Comparison of ENCODE assay signal across 13 mouse cellular contexts in genomic region chr16:37704461-37705155, GRCm38 (mm10). TPM values are rescaled to one million over a fixed set of nuclear protein-coding genes. Genes with fewer than 3 reads are reported as not detected.
DNase-seq lines count a peak whose midpoint lies in the region; ATAC-seq and TF ChIP-seq lines count a peak whose summit lies in the region.
"Had no signal": no experiment of that assay in that cellular context is flagged by ENCODE, and none has a peak within 500 bp of the region (broad histone marks: within the 10 kb centered on the region; RNA-seq: fewer than 3 reads in every experiment).

No protein-coding gene starts in this region.

- peak overlapping the region; percentile 88 for H3K27ac ChIP-seq in layer of hippocampus, adult 2 months
- H3K27ac ChIP-seq in MEL (ENCODE audit: control insufficient read depth, low read depth, low read length), result no peak overlapping the region
- no peak overlapping the region for H3K27ac ChIP-seq in kidney, embryonic 16.5 days (ENCODE audit: low read length)
- H3K27ac ChIP-seq: hindbrain, embryonic 13.5 days had no signal

- H3K4me3 ChIP-seq in layer of hippocampus, adult 2 months, result no peak overlapping the region; the same call in 1 of the 2 replicates
- H3K4me3 ChIP-seq in MEL (ENCODE audit: control insufficient read depth in 1 of 2, insufficient read depth in 1 of 2, low read depth in 2 of 2, low read length in 2 of 2), result no peak overlapping the region
- no peak overlapping the region for H3K4me3 ChIP-seq in kidney, embryonic 16.5 days (ENCODE audit: low read length)
- H3K4me3 ChIP-seq: hindbrain, embryonic 13.5 days had no signal

- H3K79me2 ChIP-seq in MEL (ENCODE audit: control insufficient read depth, insufficient read depth, low read length, poor library complexity), result no peaks in the 10 kb centered on the region

- H3K4me2 ChIP-seq in kidney, embryonic 16.5 days (replicated peaks; ENCODE audit: low read depth, low read length), result no peak overlapping the region
- H3K4me2 ChIP-seq: hindbrain, embryonic 13.5 days had no signal

- H3K4me1 ChIP-seq in MEL (ENCODE audit: control insufficient read depth in 1 of 2, insufficient read depth in 2 of 2, low read length in 2 of 2), result peaks cover 0 to 2% of the 10 kb centered on the region in 2 experiments; a peak in 1 of 4 replicates
- H3K4me1 ChIP-seq in kidney, embryonic 16.5 days (ENCODE audit: insufficient read depth, low read length), result no peaks in the 10 kb centered on the region

- peak; percentile 91 for ATAC-seq in frontal cortex, adult (ENCODE audit: low TSS enrichment)
- peak; percentile 69 for ATAC-seq in Patski
- no peak for ATAC-seq in kidney, embryonic 16.5 days (ENCODE audit: low FRiP score, low TSS enrichment)
- no peak for ATAC-seq in erythroid progenitor cell, adult 5-6 weeks (replicated peaks; ENCODE audit: low FRiP score, poor library complexity, severe bottlenecking)

- no peaks in the 10 kb centered on the region for H3K9me3 ChIP-seq in MEL (replicated peaks; ENCODE audit: insufficient read depth, low read length)
- H3K9me3 ChIP-seq in kidney, embryonic 16.5 days (ENCODE audit: low read length), result no peaks in the 10 kb centered on the region
- H3K9me3 ChIP-seq: hindbrain, embryonic 13.5 days had no signal

- POLR2A ChIA-PET in Patski (lab: Charles Lee), result no interaction called here

- TF ChIP-seq RAD21 in MEL (IDR thresholded peaks at IDR 0.05; ENCODE audit: low read depth, low read length), result no peak

- H3K27me3 ChIP-seq in MEL (ENCODE audit: control insufficient read depth in 1 of 2, insufficient read depth in 2 of 2, low read length in 2 of 2) (peaks cover 3% of the 10 kb centered on the region in 2 experiments; a peak in 3 of 4 replicates), Patski (no peaks in the 10 kb centered on the region)
- H3K27me3 ChIP-seq in kidney, embryonic 16.5 days (ENCODE audit: insufficient read depth, low read length), result no peaks in the 10 kb centered on the region
- H3K27me3 ChIP-seq: CH12.LX; hindbrain, embryonic 13.5 days had no signal

- 81% methylated on average over 9 of the region's 9 CpGs for WGBS in kidney, embryonic 16.5 days

- CTCF ChIA-PET in Patski (lab: Charles Lee), result interaction anchor here (0.9 to 1.8 kb wide), 4 partner anchors 13 to 79 kb away, joined by 3 to 4 read pairs (median 3); no protein-coding TSS in a partner anchor

- TF ChIP-seq CTCF in layer of hippocampus, adult 2 months (conservative IDR thresholded peaks at IDR 0.05), result no peak
- TF ChIP-seq CTCF in MEL (IDR thresholded peaks at IDR 0.05 in 2 of 3, conservative IDR thresholded peaks at IDR 0.05 in 1 of 3; ENCODE audit: control insufficient read depth in 1 of 3, insufficient read depth in 1 of 3, low read depth in 2 of 3, low read length in 3 of 3, poor library complexity in 1 of 3, severe bottlenecking in 1 of 3), result no peak
- no peak for TF ChIP-seq CTCF in Patski (IDR thresholded peaks at IDR 0.05)

- H3K9ac ChIP-seq in MEL (ENCODE audit: control insufficient read depth, low read depth, low read length, poor library complexity, severe bottlenecking), result no peak overlapping the region
- no peak overlapping the region for H3K9ac ChIP-seq in kidney, embryonic 16.5 days (replicated peaks; ENCODE audit: low read length)
- H3K9ac ChIP-seq: hindbrain, embryonic 13.5 days had no signal

- no peak for TF ChIP-seq POLR2A in MEL (IDR thresholded peaks at IDR 0.05; ENCODE audit: control insufficient read depth in 1 of 2, insufficient read depth in 1 of 2, low read depth in 1 of 2, low read length in 2 of 2, poor library complexity in 1 of 2)

- in situ Hi-C loops in Patski (cut with MboI; ENCODE audit: low pct_unique_long_range_greater_than_20kb), result no loop called here

- no peak for DNase-seq in frontal cortex, postnatal 10 days (ENCODE audit: low spot score in 2 of 2)
- DNase-seq in layer of hippocampus, adult 2 months (ENCODE audit: low spot score in 2 of 2), result peak; percentile 51 to 75
- no peak for DNase-seq in layer of hippocampus, postnatal 25 days (ENCODE audit: extremely low spot score in 1 of 2, low spot score in 1 of 2)
- DNase-seq in MEL (ENCODE audit: low read depth, low spot score) (peak; percentile 62), Patski (ENCODE audit: low read depth, low spot score) (no peak)
- DNase-seq: cerebellum, adult 18-20 months; gastrocnemius, postnatal 36 days; kidney, adult 8-10 months had no signal

- TF ChIP-seq EP300 in MEL (IDR thresholded peaks at IDR 0.05; ENCODE audit: low read depth in 1 of 2, low read length in 2 of 2), result 0 out of 4 replicates have a peak, but pooled peaks of 1 of the 2 experiments have one; percentile 18

- H3K36me3 ChIP-seq in MEL (ENCODE audit: control insufficient read depth in 1 of 2, insufficient read depth in 2 of 2, low read length in 2 of 2), result no peaks in the 10 kb centered on the region
- H3K36me3 ChIP-seq in kidney, embryonic 16.5 days (ENCODE audit: insufficient read depth, low read length), result no peaks in the 10 kb centered on the region
- H3K36me3 ChIP-seq: hindbrain, embryonic 13.5 days had no signal

TF ChIP-seq in MEL, 35 proteins besides CTCF, POLR2A, EP300 and RAD21:
- TF ChIP-seq GATA1 (IDR thresholded peaks at IDR 0.05; ENCODE audit: low read depth, low read length) (no peak), SIN3A (IDR thresholded peaks at IDR 0.05; ENCODE audit: low read length) (no peak), HCFC1 (IDR thresholded peaks at IDR 0.05; ENCODE audit: low read depth, low read length) (no peak), MAZ (IDR thresholded peaks at IDR 0.05; ENCODE audit: low read depth, low read length) (no peak)
TF ChIP-seq in MEL: peak in this region for 0.

RNA-seq across cellular contexts. Expression of gene Ndufb4, which starts 50.4 kb away (rescaled TPM):
- total RNA-seq in layer of hippocampus, adult 2 months (2021), result 10 to 100 TPM; 83.1 to 94.7 TPM
- total RNA-seq in layer of hippocampus, postnatal 25 days (2021), result 10 to 100 TPM; 77.3 to 82.8 TPM
- 41.1 and 48.0 TPM in 2 replicates for total RNA-seq in MEL (2012; rRNA removed)
- polyA plus RNA-seq in MEL (2012; ENCODE audit: insufficient read depth in 1 of 2, insufficient read length in 2 of 2, low read depth in 1 of 2, low replicate concordance in 2 of 2, missing spikeins in 1 of 2) (10 to 100 TPM in 1 of 2 experiments, not detected in 1; 28.9 TPM), Patski (2021) (32.2 TPM)
- 45.0 and 59.9 TPM in 2 replicates for polyA plus RNA-seq in kidney, embryonic 16.5 days (2015; fragmentation: Nextera tagmentation; extraction: Ambion mirVana)
- total RNA-seq in erythroid progenitor cell, adult 5-6 weeks (2015; ENCODE audit: low replicate concordance), result 10.5 and 28.9 TPM in 2 replicates
- total RNA-seq in erythroid progenitor cell, adult 5-6 weeks (2017; ENCODE audit: low replicate concordance), result 5.6 and 26.3 TPM in 2 replicates

Comparison
In these comparisons a context has a peak if more than half of its experiments do, and no peak if none do; other contexts are left out.
1. DNase-seq: peak in layer of hippocampus, adult 2 months (2 of 2) and MEL (single experiment); none in frontal cortex, postnatal 10 days (0 of 2), layer of hippocampus, postnatal 25 days (0 of 2) and Patski (single experiment).
2. ATAC-seq: peak in frontal cortex, adult (single experiment) and Patski (single experiment); none in kidney, embryonic 16.5 days (single experiment) and erythroid progenitor cell, adult 5-6 weeks (single experiment).